Mouse (Mus musculus) stomach, postnatal 0 days (tissue): ENCODE results near the gene Fshr.

Experiments
- CTCF ChIP-seq: IDR thresholded peaks from 2 replicates; pipeline ENCODE4 v1.5.1; 2016; ENCODE audit warnings: antibody characterized with exemption, low read depth, mild to moderate bottlenecking, moderate library complexity
- EP300 ChIP-seq: optimal IDR thresholded peaks from 2 replicates; pipeline ENCODE3; 2016; ENCODE audit warnings: antibody characterized with exemption

- no peak for TF ChIP-seq EP300
- TF ChIP-seq CTCF = no peak
Observed at GRCm38 (mm10) chr17:89017002-89017401, 183.5 kb downstream of the Fshr start.
